Mouse (Mus musculus) cerebellum, adult 18-20 months (tissue): ENCODE results near the gene Lpp.

Experiments used
- DNase-seq, 2 experiments: peaks; one replicate each; pipeline ENCODE4 v3.0.0; 2021

The Lpp gene

GRCm38 (mm10) chr16:24438438-24438837 lies 45.1 kb downstream of the Lpp start:
- DNase-seq = no peak

GRCm38 (mm10) chr16:24441338-24441737 lies 48.0 kb downstream of the Lpp start:
- DNase-seq = no peak

- DNase-seq = no peak
These were observed 49.3 kb downstream of the Lpp start for GRCm38 (mm10) chr16:24442500-24443122.

- DNase-seq = no peak
These were observed 49.8 kb downstream of the Lpp start for GRCm38 (mm10) chr16:24443123-24443515.

GRCm38 (mm10) chr16:24443555-24443954 lies 50.2 kb downstream of the Lpp start:
- DNase-seq = no peak

GRCm38 (mm10) chr16:24444818-24445217 lies 51.5 kb downstream of the Lpp start:
- no peak for DNase-seq

- no peak for DNase-seq
These were observed 52.2 kb downstream of the Lpp start for GRCm38 (mm10) chr16:24445473-24445872.

- no peak for DNase-seq
These were observed 53.1 kb downstream of the Lpp start for GRCm38 (mm10) chr16:24446449-24446848.

GRCm38 (mm10) chr16:24447666-24448492 lies 54.6 kb downstream of the Lpp start:
- peak in 1 of 2 experiments; percentile 36 for DNase-seq

GRCm38 (mm10) chr16:24448493-24448845 lies 55.2 kb downstream of the Lpp start:
- DNase-seq = no peak

GRCm38 (mm10) chr16:24449806-24450205 lies 56.5 kb downstream of the Lpp start:
- DNase-seq = peak; percentile 46 to 55

GRCm38 (mm10) chr16:24450256-24450655 lies 56.9 kb downstream of the Lpp start:
- no peak for DNase-seq

- DNase-seq = no peak
These were observed 57.8 kb downstream of the Lpp start for GRCm38 (mm10) chr16:24451123-24451522.

GRCm38 (mm10) chr16:24453536-24453935 lies 60.2 kb downstream of the Lpp start:
- no peak for DNase-seq

GRCm38 (mm10) chr16:24454493-24454892 lies 61.2 kb downstream of the Lpp start:
- no peak for DNase-seq

- DNase-seq = no peak
These were observed 62.1 kb downstream of the Lpp start for GRCm38 (mm10) chr16:24455361-24455855.

GRCm38 (mm10) chr16:24463842-24464241 lies 70.5 kb downstream of the Lpp start:
- DNase-seq = no peak

- no peak for DNase-seq
These were observed 71.1 kb downstream of the Lpp start for GRCm38 (mm10) chr16:24464436-24464835.

GRCm38 (mm10) chr16:24465633-24466032 lies 72.3 kb downstream of the Lpp start:
- peak; percentile 58 to 65 for DNase-seq

GRCm38 (mm10) chr16:24467544-24468290 lies 74.4 kb downstream of the Lpp start:
- no peak for DNase-seq

- DNase-seq = no peak
These were observed 76.0 kb downstream of the Lpp start for GRCm38 (mm10) chr16:24469313-24469712.

GRCm38 (mm10) chr16:24470601-24471000 lies 77.3 kb downstream of the Lpp start:
- no peak for DNase-seq

- no peak for DNase-seq
These were observed 77.7 kb downstream of the Lpp start for GRCm38 (mm10) chr16:24471029-24471428.

- DNase-seq = no peak
These were observed 78.5 kb downstream of the Lpp start for GRCm38 (mm10) chr16:24471801-24472200.
